Mouse (Mus musculus) urinary bladder, adult 2 months (tissue): Measurements from ENCODE around the gene Tymp. TPM values are rescaled to one million over a fixed set of nuclear protein-coding genes. Genes with fewer than 3 reads are reported as not detected.

Experiments used
- DNase-seq: peaks from one replicate; pipeline ENCODE4 v3.0.0; 2022; ENCODE audit warnings: low spot score
- polyA plus RNA-seq: library from polyadenylated mRNA; depleted of rRNA; stranded (reverse); fragments of >200 nt; gene quantifications from 2 replicates; pipeline ENCODE4 v1.2.3, GENCODE M21; 2012; rRNA removed

Tymp gene
- polyA plus RNA-seq, 1 experiment, result 1.8 TPM

- no peak for DNase-seq
Observed at GRCm38 (mm10) chr15:89334271-89334670, 42.6 kb downstream of the Tymp start, which contains the start of gene Miox. TSS of gene Miox (plus strand) at chr15:89334398.

- no peak for DNase-seq
Observed at GRCm38 (mm10) chr15:89326441-89326840, 50.4 kb downstream of the Tymp start.

- DNase-seq, result no peak
Observed at GRCm38 (mm10) chr15:89323656-89324055, 53.2 kb downstream of the Tymp start.

GRCm38 (mm10) chr15:89322670-89323522, 53.9 kb downstream of the Tymp start, which contains the start of gene Adm2:
TSS of gene Adm2 (plus strand) at chr15:89322720.
- DNase-seq, result no peak

Other genes starting within 250 kb of the Tymp start
- gene Hdac10, start 248.3 kb downstream of the Tymp start, polyA plus RNA-seq, result 27.2 and 36.4 TPM in 2 replicates
- gene Mapk12, start 236.3 kb downstream of the Tymp start, polyA plus RNA-seq, result 44.5 and 49.8 TPM in 2 replicates
- gene Mapk11, start 227.4 kb downstream of the Tymp start, polyA plus RNA-seq, result 6.6 and 7.5 TPM in 2 replicates
- gene Plxnb2, start 196.3 kb downstream of the Tymp start, polyA plus RNA-seq, result 171 and 187 TPM in 2 replicates
- 16.0 and 23.8 TPM in 2 replicates for gene Dennd6b, start 180.5 kb downstream of the Tymp start, polyA plus RNA-seq
- 29.1 and 41.4 TPM in 2 replicates for gene Ppp6r2, start 165.5 kb downstream of the Tymp start, polyA plus RNA-seq
- 85.7 and 112 TPM in 2 replicates for gene Sbf1, start 61.7 kb downstream of the Tymp start, polyA plus RNA-seq
- gene Adm2, start 54.3 kb downstream of the Tymp start, polyA plus RNA-seq, result not detected in 2 replicates
- gene Miox, start 42.6 kb downstream of the Tymp start, polyA plus RNA-seq, result not detected in 2 replicates
- gene Lmf2, start 21.4 kb downstream of the Tymp start, polyA plus RNA-seq, result 15.8 and 26.7 TPM in 2 replicates
- gene Ncaph2, start 21.3 kb downstream of the Tymp start, polyA plus RNA-seq, result 95.7 and 112 TPM in 2 replicates
- 18.8 and 23.2 TPM in 2 replicates for gene Sco2, start 3.2 kb downstream of the Tymp start, polyA plus RNA-seq
- gene Odf3b, start 2.2 kb upstream of the Tymp start, polyA plus RNA-seq, result 2.7 and 3.0 TPM in 2 replicates
- gene Klhdc7b, start 7.9 kb upstream of the Tymp start, polyA plus RNA-seq, result not detected in 2 replicates
- gene Syce3, start 33.5 kb upstream of the Tymp start, polyA plus RNA-seq, result not detected in 2 replicates
- gene Cpt1b, start 48.8 kb upstream of the Tymp start, polyA plus RNA-seq, result 2.3 and 2.7 TPM in 2 replicates
- 2.0 and 3.7 TPM in 2 replicates for gene C730034F03Rik, start 52.5 kb upstream of the Tymp start, polyA plus RNA-seq
- gene Gm44502, start 52.7 kb upstream of the Tymp start, polyA plus RNA-seq, result 0.06 TPM in 2 replicates
- 73.2 and 85.8 TPM in 2 replicates for gene Chkb, start 52.9 kb upstream of the Tymp start, polyA plus RNA-seq
- gene Mapk8ip2, start 76.9 kb upstream of the Tymp start, polyA plus RNA-seq, result 0.25 and 0.32 TPM in 2 replicates
- gene Arsa, start 100.4 kb upstream of the Tymp start, polyA plus RNA-seq, result 35.4 TPM in 2 replicates
- gene Shank3, start 122.6 kb upstream of the Tymp start, polyA plus RNA-seq, result 7.1 and 8.8 TPM in 2 replicates
- gene Acr, start 191.3 kb upstream of the Tymp start, polyA plus RNA-seq, result 0.63 and 0.71 TPM in 2 replicates
- gene Rabl2, start 214.9 kb upstream of the Tymp start, polyA plus RNA-seq, result 22.2 and 26.8 TPM in 2 replicates